Mouse (Mus musculus) frontal cortex, postnatal 14 days (tissue): Measurements from ENCODE around the gene Nxt1.

Source experiments
- DNase-seq, 2 experiments: peaks; one replicate each; pipeline ENCODE4 v3.0.0; 2022; ENCODE audit warnings: low spot score in 2 of 2

The Nxt1 gene

DNA sequence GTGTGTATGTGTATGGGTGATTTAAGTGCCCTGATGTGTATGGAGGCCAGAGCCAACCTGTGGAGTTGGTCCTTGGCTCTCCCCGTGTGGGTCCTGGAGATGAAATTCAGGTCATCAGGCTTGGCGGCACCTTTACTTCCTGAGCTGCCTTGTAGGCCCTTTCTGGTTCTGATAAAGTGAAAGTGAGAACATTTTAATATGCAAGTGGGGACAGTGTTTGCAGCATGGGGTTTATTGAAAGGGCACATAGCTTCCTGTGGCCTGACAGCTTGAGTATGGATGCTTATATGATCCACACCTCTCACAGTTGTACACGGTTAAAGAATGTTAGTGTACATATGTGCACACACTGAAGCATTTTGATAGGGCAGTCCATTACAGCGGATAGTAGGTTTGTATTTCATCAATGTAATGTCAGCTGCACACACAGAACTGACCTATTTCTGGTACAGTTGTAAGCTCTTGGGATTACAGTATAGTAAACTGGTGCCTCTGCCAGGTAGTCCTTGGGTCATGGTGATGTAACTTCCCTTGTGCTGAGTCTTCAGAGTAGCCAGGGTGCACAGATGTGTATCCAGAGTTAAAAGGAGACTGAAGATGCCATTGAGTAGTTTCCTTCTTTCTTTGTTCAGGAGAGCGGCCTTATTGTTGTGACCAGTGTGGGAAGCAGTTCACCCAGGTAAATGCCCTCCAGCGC, 17.2 kb downstream of the Nxt1 start:
- DNase-seq: no peak

- DNase-seq: no peak
Observed at GRCm38 (mm10) chr2:148690291-148690690, 17.9 kb downstream of the Nxt1 start.

DNA sequence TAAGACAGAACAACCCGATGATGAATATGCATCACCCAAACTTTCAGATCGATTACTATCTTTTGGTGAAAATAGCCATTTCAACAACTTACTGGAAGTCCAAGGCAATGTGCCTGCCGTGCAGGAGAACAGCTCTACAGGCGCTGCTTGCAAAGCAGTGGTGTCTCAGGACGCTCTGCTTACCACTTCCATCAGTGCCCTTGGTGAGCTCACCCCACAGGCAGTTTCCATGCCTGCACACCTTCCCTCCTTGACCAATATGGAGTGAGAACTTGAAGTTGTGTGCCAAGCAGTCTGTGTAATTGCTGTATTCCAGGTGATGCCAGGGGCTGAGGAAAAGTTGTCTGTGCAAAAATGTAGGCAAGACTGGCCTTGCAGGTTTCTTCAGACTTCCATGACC, 18.4 kb downstream of the Nxt1 start:
- DNase-seq: no peak

GRCm38 (mm10) chr2:148698571-148698970, 26.2 kb downstream of the Nxt1 start:
- no peak for DNase-seq

DNA sequence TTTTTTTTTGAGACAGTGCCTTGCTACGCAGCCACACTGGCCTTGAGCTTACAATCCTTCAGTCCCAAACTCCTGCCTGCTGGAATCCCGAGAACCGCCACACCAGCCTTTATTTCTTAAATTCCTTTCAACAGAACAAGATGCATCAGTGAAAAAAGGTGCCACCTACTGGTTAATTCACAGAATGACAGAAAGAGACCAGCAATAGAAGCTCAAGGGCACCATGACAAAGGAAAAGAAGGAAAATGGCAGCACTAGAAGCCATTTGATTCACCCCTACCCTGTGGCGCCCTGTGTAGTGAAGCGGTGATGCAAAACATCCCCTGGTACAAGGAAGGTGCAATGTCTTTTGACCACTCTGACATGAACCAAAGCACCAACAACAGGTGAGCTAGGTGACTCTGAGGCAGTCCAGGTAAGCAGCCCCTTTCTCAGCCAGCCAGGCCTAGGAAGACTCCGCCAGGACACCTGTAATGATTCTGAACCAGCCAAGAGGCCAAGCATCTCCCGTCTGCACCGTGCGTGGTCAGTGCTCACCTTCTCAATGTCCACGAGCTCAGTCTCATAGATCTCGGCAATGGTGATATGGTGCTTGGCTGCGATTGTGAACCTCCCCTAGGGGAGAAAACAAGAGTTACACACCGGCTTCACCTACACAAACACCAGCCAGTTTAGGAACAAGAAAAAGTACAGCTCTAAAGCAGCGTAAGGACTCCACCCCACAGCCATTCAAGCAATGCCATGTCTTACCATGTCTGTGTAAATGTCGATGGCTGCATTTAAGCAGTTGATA, 34.2 kb downstream of the Nxt1 start:
- no peak for DNase-seq

GRCm38 (mm10) chr2:148707202-148707530, 34.8 kb downstream of the Nxt1 start:
- no peak for DNase-seq

GRCm38 (mm10) chr2:148712326-148712725, 39.9 kb downstream of the Nxt1 start:
- no peak for DNase-seq

DNA sequence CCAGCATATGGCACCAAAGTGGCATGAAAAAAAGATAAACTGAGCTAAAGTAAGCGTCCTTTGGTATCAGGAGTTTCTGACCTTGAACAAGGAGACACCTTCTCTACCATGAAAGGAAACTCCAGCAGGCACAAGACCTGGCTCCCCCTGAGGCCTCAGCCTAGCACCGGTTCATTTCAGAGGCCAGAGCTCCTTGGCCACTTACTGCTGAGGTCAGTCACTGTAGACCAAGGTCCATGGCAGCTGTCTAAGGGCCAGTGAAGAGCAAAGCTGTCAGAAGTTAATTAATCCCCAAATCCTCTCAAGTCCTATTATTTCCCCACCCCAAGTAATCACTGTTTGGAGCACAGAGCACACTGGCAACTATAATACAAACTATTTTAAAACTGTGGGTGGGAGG, 44.7 kb downstream of the Nxt1 start:
- no peak for DNase-seq

GRCm38 (mm10) chr2:148719271-148719995, 47.0 kb downstream of the Nxt1 start:
- DNase-seq: no peak
